Mouse (Mus musculus) right cerebral cortex, postnatal 14 days (tissue): ENCODE data around the gene Plscr4.

Experiments used
- DNase-seq: peaks from one replicate; pipeline ENCODE4 v3.0.0; 2022

The Plscr4 gene

GRCm38 (mm10) chr9:92517036-92517435 is 59.9 kb downstream of the Plscr4 start:
- no peak for DNase-seq

- no peak for DNase-seq
Observed at GRCm38 (mm10) chr9:92520751-92521150, 63.6 kb downstream of the Plscr4 start.

GRCm38 (mm10) chr9:92524506-92524905 is 67.3 kb downstream of the Plscr4 start:
- no peak for DNase-seq

GRCm38 (mm10) chr9:92530055-92530454 is 72.9 kb downstream of the Plscr4 start:
- no peak for DNase-seq

GRCm38 (mm10) chr9:92537735-92538134 is 80.6 kb downstream of the Plscr4 start:
- no peak for DNase-seq

- no peak for DNase-seq
Observed at GRCm38 (mm10) chr9:92538216-92538615, 81.0 kb downstream of the Plscr4 start.
